Mouse (Mus musculus) heart, postnatal 36 days (tissue): ENCODE data around the gene Nat10. TPM values are rescaled to one million over a fixed set of nuclear protein-coding genes. Genes with fewer than 3 reads are reported as not detected.

Experiments
- DNase-seq, 2 experiments: peaks; one replicate each; pipeline ENCODE4 v3.0.0; 2021 to 2022
- intact Hi-C: fragments of 180-260 bp; cut with DNase I; formaldehyde crosslinking; loops from one replicate; pipeline ENCODE4 v1.15.1; 2025
- total RNA-seq, 2 experiments: library from RNA; stranded (reverse); gene quantifications; 2 replicates each; pipeline ENCODE4 v1.2.3; 2021

The Nat10 gene
- total RNA-seq, 2 experiments from 2014 or later, result 13.3 to 16.2 TPM

- DNase-seq, result no peak
- intact Hi-C loops, result no loop called here
These were observed 13.2 kb downstream of the Nat10 start for GRCm38 (mm10) chr2:103747891-103748290.

GRCm38 (mm10) chr2:103746761-103747160 lies 14.3 kb downstream of the Nat10 start:
- intact Hi-C loops, result no loop called here
- no peak for DNase-seq

GRCm38 (mm10) chr2:103746096-103746495 lies 15.0 kb downstream of the Nat10 start:
- intact Hi-C loops, result no loop called here

DNA sequence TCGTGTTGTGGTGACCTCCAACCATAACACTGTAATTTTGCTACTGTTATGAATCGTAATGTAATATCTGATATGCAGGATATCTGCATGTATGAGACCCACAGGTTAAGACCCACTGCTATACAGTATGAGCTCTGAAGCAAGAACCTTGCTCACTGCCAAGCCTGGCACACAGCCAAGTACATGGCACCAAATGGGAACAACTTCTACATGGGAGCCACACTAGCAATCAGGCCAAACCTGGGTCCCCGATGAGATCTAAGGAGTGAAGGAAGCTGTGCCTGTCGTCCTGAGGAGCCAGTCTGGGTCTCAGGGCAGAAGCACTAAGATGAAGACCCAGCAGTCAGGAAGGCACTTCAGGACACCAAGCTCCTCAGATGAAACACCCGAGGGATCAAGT lies 15.6 kb downstream of the Nat10 start:
- DNase-seq, result no peak
- intact Hi-C loops, result no loop called here

More at GRCm38 (mm10) chr2:103746096-103746495, 15.0 kb downstream of the Nat10 start:
- DNase-seq, result no peak

DNA sequence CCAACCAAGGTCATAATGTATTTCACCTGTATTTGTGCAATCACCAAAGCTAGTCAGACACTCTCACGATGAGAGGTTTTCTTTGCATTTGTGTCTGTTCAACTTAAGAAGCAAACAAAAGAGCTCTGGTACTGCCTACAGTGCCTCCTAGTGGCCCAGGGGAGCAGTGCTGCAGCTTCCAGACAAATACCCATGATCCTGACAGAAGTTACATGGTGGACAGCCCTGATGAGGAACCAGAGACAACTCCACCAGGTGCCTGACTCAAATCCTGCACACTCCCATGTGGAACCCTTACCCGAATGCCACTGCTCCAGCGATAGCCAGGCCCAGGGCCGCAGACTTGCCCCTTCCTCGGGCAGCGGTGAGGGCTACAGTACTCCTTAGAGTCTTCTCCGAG lies 17.1 kb downstream of the Nat10 start:
- intact Hi-C loops, result loop anchor here (1.0 kb wide), 1 partner anchor 180 kb away; no protein-coding TSS in a partner anchor
- DNase-seq, result peak; percentile 41 to 66

DNA sequence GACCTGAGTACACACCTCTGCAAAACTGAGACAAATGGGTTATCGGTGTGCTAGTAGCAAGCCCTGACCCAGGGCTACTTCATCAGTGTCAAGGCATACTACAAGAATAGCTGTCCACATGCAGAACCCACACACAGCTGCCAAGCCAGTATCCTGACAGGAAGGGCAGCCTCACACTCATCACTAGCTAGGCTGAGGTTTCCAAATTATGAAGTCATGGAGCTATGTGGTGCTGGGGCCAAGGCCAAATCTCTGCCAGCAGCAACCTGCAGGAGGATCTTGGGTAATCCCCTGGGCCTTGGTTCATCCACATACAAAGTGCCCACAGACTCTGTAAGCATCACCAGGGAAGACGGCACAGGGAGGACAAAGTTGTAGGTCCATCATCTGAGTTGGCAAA lies 17.5 kb downstream of the Nat10 start:
- intact Hi-C loops, result no loop called here
- peak; percentile 13 to 27 for DNase-seq

- intact Hi-C loops, result no loop called here
- DNase-seq, result no peak
These were observed 18.2 kb downstream of the Nat10 start for GRCm38 (mm10) chr2:103742821-103743220.

DNA sequence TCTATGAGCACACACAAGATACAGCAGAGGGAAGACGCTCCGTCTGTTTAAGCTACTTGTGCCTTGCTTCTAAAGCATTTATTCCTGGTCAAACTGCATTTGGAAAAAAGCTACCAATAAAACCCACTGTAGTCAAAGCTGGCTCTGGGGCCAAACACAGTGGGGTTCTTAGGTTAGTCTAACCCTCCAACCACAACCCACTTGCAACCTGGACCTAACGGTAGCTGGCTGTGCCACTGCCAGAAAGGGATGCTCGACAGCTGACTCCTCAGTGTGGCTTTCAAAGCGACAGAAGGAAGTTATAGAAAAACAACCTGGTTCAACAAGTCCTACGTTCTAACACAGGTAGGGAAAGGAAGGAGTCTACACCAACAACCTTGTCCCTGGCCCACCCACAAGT lies 29.6 kb downstream of the Nat10 start:
- no peak for DNase-seq
- intact Hi-C loops, result no loop called here

- DNase-seq, result no peak
- intact Hi-C loops, result no loop called here
These were observed 30.1 kb downstream of the Nat10 start for GRCm38 (mm10) chr2:103730999-103731398.

GRCm38 (mm10) chr2:103728027-103728540 lies 33.0 kb downstream of the Nat10 start:
- no peak for DNase-seq
- intact Hi-C loops, result no loop called here

DNA sequence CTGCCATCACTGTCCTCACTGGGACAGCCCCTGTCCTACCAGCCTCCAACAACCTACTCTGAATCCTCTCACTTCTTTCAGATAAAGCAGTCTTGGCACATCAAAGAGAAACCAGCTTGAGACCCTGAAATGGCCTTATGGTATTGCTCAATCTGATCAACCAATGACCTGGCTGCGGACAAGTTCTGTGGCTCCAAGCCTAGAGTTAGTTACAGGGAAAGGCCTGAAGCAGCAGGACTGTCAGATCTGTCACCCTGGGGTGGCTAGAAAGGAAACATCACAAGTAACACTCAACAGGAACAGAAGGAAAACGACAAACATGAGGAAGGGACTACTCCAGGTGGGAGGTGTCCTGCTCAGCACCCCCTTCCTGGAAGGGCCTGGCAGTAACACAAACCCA lies 36.5 kb downstream of the Nat10 start:
- no peak for DNase-seq
- intact Hi-C loops, result no loop called here

DNA sequence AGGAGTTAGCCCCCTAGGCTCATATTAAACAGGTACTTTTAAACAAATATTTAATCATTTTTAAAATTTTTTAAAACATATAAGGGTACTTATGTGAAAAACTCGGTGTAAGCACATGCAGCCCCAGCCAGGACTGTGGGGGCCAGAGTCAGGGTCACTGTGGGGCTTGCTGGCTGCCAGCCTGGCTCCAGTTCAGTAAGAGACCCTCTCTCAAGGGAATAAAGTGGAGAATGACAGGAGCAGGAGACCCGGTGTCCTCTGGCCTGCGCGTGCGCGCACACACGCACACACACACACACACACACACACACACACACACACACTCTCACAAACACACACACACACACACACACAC lies 41.8 kb downstream of the Nat10 start:
- intact Hi-C loops, result loop anchor here (5.0 to 10.0 kb wide), 2 partner anchors 47 to 264 kb away; no protein-coding TSS in a partner anchor
- DNase-seq, result no peak

DNA sequence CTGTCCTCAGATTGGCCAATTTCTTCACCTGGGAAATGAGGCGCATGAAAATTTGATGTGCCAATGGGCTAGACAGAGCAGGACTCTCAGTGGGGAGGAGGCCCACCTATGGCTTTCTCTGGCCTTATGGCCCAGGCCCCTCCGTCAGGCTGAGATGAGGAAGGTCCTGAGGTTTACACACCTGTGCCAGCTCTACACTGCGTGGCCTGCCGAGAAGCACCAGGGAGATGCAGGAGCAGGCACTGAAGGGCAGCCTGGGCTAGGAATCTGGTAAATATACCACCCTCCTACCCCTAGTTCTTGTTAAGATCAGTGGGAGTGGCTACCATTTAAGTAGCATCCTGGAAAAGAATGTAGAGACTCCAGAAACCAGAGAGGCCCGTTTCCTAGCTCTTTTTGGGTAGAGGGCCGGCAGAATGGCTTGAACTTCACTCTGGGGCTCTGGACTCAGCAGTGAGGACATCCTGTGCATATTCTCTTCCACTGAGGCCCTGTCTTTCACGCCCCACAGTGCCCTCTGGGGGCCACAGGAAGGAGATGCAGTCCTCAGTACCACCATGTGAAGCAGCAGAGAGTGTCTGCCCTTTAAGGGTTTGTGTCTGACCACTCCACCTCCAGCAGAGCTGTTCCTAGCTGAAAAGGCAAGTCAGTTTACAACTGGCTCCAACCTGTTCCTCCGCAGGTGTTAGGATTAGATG lies 42.3 kb downstream of the Nat10 start:
- intact Hi-C loops, result loop anchor here (1.0 to 10.0 kb wide), 3 partner anchors 46 to 264 kb away; no protein-coding TSS in a partner anchor
- DNase-seq, result peak; percentile 71 to 74

DNA sequence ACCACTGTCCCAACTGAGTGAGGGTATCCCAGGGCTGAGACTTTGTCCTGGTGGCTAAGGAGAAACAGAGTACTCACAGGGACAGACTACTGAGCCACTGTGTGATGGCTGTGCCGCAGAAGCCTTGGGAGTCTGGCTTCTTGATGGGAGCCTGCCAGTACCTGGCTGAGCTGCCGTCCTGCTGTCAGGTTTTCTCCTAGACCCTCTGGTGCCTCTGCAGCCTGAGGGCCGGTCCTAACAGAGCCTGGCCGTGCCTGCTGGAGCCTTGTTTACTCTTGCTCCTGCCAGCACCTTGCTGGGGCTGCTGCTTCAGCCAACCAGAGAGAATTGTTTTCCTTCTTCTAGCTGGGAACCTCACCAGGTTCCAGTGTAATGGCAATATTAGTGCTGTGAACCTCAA lies 46.7 kb downstream of the Nat10 start:
- intact Hi-C loops, result loop anchor here (10.0 kb wide), 1 partner anchor 260 kb away; no protein-coding TSS in a partner anchor
- no peak for DNase-seq

DNA sequence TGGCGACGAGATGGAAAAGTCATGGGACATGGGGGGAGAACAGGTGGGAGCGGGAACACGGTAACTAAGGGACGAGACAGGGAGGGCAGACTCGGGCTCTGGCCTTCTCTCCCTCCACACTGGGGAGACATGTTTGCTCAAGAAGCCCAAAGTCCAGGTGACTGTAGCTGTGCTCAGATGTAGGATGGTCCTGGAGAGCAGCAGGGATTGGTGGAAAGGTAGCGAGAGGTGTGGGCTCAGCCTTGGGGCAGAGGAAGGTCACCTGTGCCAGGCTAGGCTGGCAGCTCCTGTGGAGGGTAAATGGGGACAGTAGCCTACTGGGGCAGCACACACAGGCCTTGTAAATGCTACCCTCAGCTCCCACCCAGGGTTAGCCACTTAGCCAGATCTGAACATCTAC lies 47.2 kb downstream of the Nat10 start:
- intact Hi-C loops, result loop anchor here (10.0 kb wide), 1 partner anchor 259 kb away; no protein-coding TSS in a partner anchor

DNA sequence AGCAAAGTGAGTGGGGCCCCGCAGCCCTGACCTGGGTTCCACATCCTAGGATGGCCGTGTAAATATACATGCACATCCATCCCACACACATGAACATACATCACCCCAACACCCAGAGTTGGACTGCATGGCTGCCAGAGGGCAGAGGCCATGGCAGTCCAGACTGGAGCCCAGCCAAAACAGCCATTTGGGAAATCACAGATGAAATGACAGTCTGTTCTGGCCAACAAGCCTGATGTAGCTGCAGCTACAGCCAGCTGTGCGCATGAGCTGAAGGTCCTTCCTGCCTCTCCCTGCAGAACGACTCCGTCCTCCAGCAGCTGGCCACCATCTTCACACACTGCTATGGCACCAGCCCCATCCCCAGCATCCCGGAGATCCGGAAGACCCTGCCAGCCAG lies 50.2 kb downstream of the Nat10 start:
- DNase-seq, result no peak

More for the DNA sequence above, 47.2 kb downstream of the Nat10 start:
- DNase-seq, result no peak

DNA sequence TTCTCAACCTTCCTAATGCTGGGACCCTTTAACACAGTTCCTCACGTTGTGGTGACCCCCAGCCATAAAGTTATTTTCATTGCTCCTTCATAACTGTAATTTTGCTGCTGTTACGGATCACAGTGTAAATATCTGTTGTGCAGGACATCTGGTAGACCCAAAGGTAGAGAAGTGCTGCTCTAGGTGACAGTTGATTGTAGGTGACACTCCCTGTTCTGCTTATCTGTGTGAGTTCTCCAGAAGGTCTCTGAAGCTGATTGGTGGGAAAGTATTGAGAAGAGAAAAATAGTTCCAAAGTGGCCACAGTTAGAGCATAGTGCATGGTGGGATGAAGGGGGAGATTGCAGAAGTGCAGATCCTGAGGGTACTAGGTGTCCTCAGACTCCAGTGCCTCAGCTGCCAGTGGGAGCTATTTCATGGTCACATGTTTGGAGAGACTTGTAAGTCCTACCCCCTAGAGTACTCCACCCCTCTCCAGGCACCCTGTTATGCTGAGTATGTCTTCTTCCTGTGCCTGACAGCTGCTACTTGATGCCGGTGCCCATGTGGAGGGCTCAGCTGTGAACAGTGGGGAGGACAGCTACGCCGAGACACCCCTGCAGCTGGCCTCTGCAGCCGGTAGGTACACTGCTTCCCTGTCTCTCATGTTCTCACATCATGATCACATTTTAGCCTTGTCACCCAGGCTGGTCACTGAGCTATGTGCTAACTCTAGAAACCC lies 53.9 kb downstream of the Nat10 start:
- DNase-seq, result no peak
- intact Hi-C loops, result no loop called here

More for the DNA sequence above, 50.2 kb downstream of the Nat10 start:
- intact Hi-C loops, result loop anchor here (10.0 kb wide), 1 partner anchor 256 kb away; no protein-coding TSS in a partner anchor

DNA sequence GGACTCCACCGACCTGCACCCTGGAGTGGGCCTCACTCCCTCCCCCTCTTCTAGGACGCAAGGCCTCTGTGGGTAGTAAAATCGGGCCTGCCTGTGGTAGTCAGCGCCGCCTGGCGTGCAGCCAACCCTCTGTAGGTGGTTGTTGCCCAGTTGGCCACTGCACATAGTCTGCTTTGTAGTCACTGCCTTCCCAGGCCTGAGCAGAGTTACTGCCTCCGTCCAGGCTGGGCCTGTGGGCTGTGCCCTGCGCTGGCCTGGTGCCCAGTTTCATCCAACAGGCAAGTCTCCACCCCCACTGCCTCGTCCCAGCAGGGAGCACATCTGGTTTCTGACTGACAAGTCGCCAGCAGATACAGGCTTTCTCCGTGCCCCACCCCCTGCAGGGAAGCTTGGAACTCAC lies 54.8 kb downstream of the Nat10 start:
- DNase-seq, result peak; percentile 58 to 65
- intact Hi-C loops, result no loop called here

GRCm38 (mm10) chr2:103705826-103706225 lies 55.2 kb downstream of the Nat10 start:
- DNase-seq, result no peak
- intact Hi-C loops, result no loop called here

DNA sequence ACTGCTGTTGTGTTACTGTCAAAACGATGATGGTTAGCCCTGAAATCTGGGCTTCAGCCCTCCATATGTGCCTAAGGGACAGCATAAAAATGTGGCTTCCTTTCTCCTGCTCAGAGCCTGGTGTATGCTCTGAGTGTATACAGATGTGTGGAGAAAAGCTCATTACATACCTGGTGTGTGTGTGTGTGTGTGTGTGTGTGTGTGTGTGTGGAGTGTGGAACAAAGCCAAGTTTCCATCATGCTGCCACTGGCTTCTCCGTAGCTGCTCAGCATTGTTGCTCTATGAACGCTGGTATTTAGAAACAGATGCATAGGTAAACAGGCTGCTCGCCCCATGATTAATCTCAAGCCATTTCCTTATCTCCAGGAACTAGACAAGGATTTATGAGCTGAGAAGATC lies 57.2 kb downstream of the Nat10 start:
- no peak for DNase-seq
- intact Hi-C loops, result loop anchor here (5.0 kb wide), 1 partner anchor 62 kb away; no protein-coding TSS in a partner anchor

- no peak for DNase-seq
These were observed 57.7 kb downstream of the Nat10 start for GRCm38 (mm10) chr2:103703336-103703735.

More at GRCm38 (mm10) chr2:103703336-103703735, 57.7 kb downstream of the Nat10 start:
- intact Hi-C loops, result loop anchor here (5.0 kb wide), 1 partner anchor 61 kb away; no protein-coding TSS in a partner anchor
